Mouse (Mus musculus): ENCODE data around the gene Ccdc13. TPM values are rescaled to one million over a fixed set of nuclear protein-coding genes. Genes with fewer than 3 reads are reported as not detected.
A peak's percentile ranks its signal among the peaks of the same experiment; 100 is the strongest.

The Ccdc13 gene
- total RNA-seq, 2 experiments from 2014 or later, result 0.38 TPM; not detected in 1

- intact Hi-C loops (cut with DNase I), result loop anchor here (5.0 kb wide), 1 partner anchor 139 kb away; no protein-coding TSS in a partner anchor
- no peak for DNase-seq
Observed at GRCm38 (mm10) chr9:121847842-121848241, 8.6 kb upstream of the Ccdc13 start.

- DNase-seq, result no peak
- intact Hi-C loops (cut with DNase I), result loop anchor here (5.0 kb wide), 1 partner anchor 140 kb away; no protein-coding TSS in a partner anchor
Observed at GRCm38 (mm10) chr9:121847138-121847537, 7.9 kb upstream of the Ccdc13 start.

GRCm38 (mm10) chr9:121846526-121847118, 7.4 kb upstream of the Ccdc13 start:
- peak; percentile 23 to 38 for DNase-seq
- intact Hi-C loops (cut with DNase I), result loop anchor here (1.0 to 5.0 kb wide), 2 partner anchors 30 to 141 kb away; no protein-coding TSS in a partner anchor

- DNase-seq, result no peak
- intact Hi-C loops (cut with DNase I), result no loop called here
Observed at GRCm38 (mm10) chr9:121842914-121843313, 3.7 kb upstream of the Ccdc13 start.

- intact Hi-C loops (cut with DNase I), result no loop called here
Observed at GRCm38 (mm10) chr9:121839622-121839965, 333 bp upstream of the Ccdc13 start.

GRCm38 (mm10) chr9:121838008-121838407, 1.3 kb downstream of the Ccdc13 start:
- no peak for DNase-seq
- intact Hi-C loops (cut with DNase I), result no loop called here

More at GRCm38 (mm10) chr9:121839622-121839965, 333 bp upstream of the Ccdc13 start:
- DNase-seq, result no peak

- DNase-seq, result no peak
- intact Hi-C loops (cut with DNase I), result loop anchor here (5.0 kb wide), 2 partner anchors 43 to 72 kb away; no protein-coding TSS in a partner anchor
Observed at GRCm38 (mm10) chr9:121833825-121834224, 5.4 kb downstream of the Ccdc13 start.

- intact Hi-C loops (cut with DNase I), result loop anchor here (2.0 to 5.0 kb wide), 3 partner anchors 46 to 134 kb away; no protein-coding TSS in a partner anchor
Observed at GRCm38 (mm10) chr9:121830956-121831293, 8.3 kb downstream of the Ccdc13 start.

GRCm38 (mm10) chr9:121830243-121830955, 8.9 kb downstream of the Ccdc13 start:
- DNase-seq, result peak; percentile 62 to 70
- intact Hi-C loops (cut with DNase I), result loop anchor here (2.0 to 5.0 kb wide), 3 partner anchors 47 to 134 kb away; no protein-coding TSS in a partner anchor

More at GRCm38 (mm10) chr9:121830956-121831293, 8.3 kb downstream of the Ccdc13 start:
- peak; percentile 78 to 90 for DNase-seq

GRCm38 (mm10) chr9:121829270-121829992, 9.8 kb downstream of the Ccdc13 start:
- no peak for DNase-seq
- intact Hi-C loops (cut with DNase I), result no loop called here

- no peak for DNase-seq
- intact Hi-C loops (cut with DNase I), result no loop called here
Observed at GRCm38 (mm10) chr9:121828314-121828713, 10.9 kb downstream of the Ccdc13 start.

- no peak for DNase-seq
- intact Hi-C loops (cut with DNase I), result no loop called here
Observed at GRCm38 (mm10) chr9:121826356-121826755, 12.9 kb downstream of the Ccdc13 start.

GRCm38 (mm10) chr9:121823991-121824390, 15.3 kb downstream of the Ccdc13 start:
- intact Hi-C loops (cut with DNase I), result no loop called here
- no peak for DNase-seq

GRCm38 (mm10) chr9:121823051-121823450, 16.2 kb downstream of the Ccdc13 start:
- intact Hi-C loops (cut with DNase I), result no loop called here
- peak; percentile 32 for DNase-seq

GRCm38 (mm10) chr9:121822585-121822991, 16.7 kb downstream of the Ccdc13 start:
- intact Hi-C loops (cut with DNase I), result no loop called here

GRCm38 (mm10) chr9:121820765-121821164, 18.5 kb downstream of the Ccdc13 start:
- no peak for DNase-seq
- intact Hi-C loops (cut with DNase I), result no loop called here

More at GRCm38 (mm10) chr9:121822585-121822991, 16.7 kb downstream of the Ccdc13 start:
- peak in 1 of 2 experiments; percentile 38 for DNase-seq

GRCm38 (mm10) chr9:121819771-121820471, 19.3 kb downstream of the Ccdc13 start:
- intact Hi-C loops (cut with DNase I), result no loop called here

GRCm38 (mm10) chr9:121819073-121819770, 20.0 kb downstream of the Ccdc13 start:
- no peak for DNase-seq
- intact Hi-C loops (cut with DNase I), result no loop called here

More at GRCm38 (mm10) chr9:121819771-121820471, 19.3 kb downstream of the Ccdc13 start:
- no peak for DNase-seq

GRCm38 (mm10) chr9:121815183-121815582, 24.1 kb downstream of the Ccdc13 start:
- intact Hi-C loops (cut with DNase I), result no loop called here
- DNase-seq, result no peak
